Mouse (Mus musculus) G1E-ER4 (cell line): ENCODE results near the gene Lama4. TPM values are rescaled to one million over a fixed set of nuclear protein-coding genes. Genes with fewer than 3 reads are reported as not detected.

Source experiments
- GATA1 ChIP-seq: IDR thresholded peaks from one replicate; pipeline ENCODE4 v1.8.0; 2012; ENCODE audit warnings: low read length, inconsistent platforms
- polyA plus RNA-seq: library from polyadenylated mRNA; stranded (reverse); fragments of >175 nt; gene quantifications from 2 replicates; pipeline ENCODE4 v1.2.3, GENCODE M21; 2012

Gene Lama4
- polyA plus RNA-seq, 1 experiment = not detected

- no peak for TF ChIP-seq GATA1
These were observed 191.4 kb downstream of the Lama4 start for GRCm38 (mm10) chr10:39156719-39157118.

GRCm38 (mm10) chr10:39157321-39157720 is 192.0 kb downstream of the Lama4 start:
- no peak for TF ChIP-seq GATA1

- no peak for TF ChIP-seq GATA1
These were observed 193.0 kb downstream of the Lama4 start for GRCm38 (mm10) chr10:39158306-39158705.

Other genes with a start within 250 kb of the Lama4 start
- gene Rfpl4b, start 143.7 kb upstream of the Lama4 start, polyA plus RNA-seq = not detected in 2 replicates
- gene Fam229b, start 168.4 kb downstream of the Lama4 start, polyA plus RNA-seq = 0.13 TPM in 1 of 2 replicates, not detected in the other
- gene Tube1, start 168.5 kb downstream of the Lama4 start, polyA plus RNA-seq = 4.6 and 5.7 TPM in 2 replicates
- gene Ccn6, start 198.3 kb downstream of the Lama4 start, polyA plus RNA-seq = not detected in 2 replicates